Mouse (Mus musculus): Measurements from ENCODE around the gene BC048671. TPM values are rescaled to one million over a fixed set of nuclear protein-coding genes. Genes with fewer than 3 reads are reported as not detected.

Gene BC048671
- total RNA-seq, 2 experiments from 2014 or later: not detected

DNA sequence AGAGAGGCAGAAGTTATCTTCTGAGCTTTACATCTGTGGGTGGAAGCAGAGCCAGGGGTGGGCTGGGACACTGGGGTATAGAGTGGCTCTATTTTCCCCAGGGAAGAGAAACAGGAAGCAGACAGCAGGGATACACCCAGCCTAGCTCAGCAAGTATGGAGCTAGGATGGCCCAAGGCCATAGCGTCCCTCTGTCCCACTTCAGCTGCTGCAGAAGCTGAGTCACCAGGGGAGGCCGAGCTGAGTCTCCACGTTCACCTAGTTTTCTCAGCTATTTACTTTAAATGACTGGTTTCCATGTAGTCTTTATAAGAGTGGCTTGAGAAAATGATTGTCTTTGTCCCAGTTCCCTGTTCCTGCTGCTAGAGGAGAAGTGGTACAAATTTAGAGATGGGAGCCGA lies 47.5 kb downstream of the BC048671 start:
- ATAC-seq (replicated peaks; ENCODE audit: poor library complexity, severe bottlenecking): no peak

DNA sequence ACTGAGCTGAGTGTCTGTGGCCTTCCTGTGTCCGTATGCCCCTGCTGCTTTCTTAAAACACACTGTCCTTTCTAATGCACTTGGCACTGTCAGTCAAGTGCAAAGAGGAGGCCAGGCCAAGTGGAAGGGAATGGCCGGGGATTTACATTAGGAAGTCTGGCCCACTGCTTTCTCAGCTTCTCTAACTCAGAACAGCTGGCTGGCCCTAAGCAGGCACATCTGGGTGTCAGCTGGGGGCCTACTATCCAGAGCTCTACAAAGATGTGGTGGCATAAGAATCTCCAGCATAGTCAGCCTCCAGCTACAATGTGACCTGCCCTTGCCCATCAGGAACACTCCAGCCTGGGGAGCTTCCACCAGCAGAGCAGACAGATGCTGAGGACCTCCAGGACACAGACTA lies 49.0 kb downstream of the BC048671 start:
- ATAC-seq (replicated peaks; ENCODE audit: poor library complexity, severe bottlenecking): no peak

Other genes with a start within 250 kb of the BC048671 start
- gene Vmn1r49, start 222.7 kb upstream of the BC048671 start, total RNA-seq (2014; fragmentation: Nextera tagmentation): not detected in 2 replicates
- not detected in 2 replicates for gene Vmn1r49, start 222.7 kb upstream of the BC048671 start, total RNA-seq (2017)
- gene Vmn1r50, start 199.8 kb upstream of the BC048671 start, total RNA-seq (2014; fragmentation: Nextera tagmentation): not detected in 2 replicates
- not detected in 2 replicates for gene Vmn1r50, start 199.8 kb upstream of the BC048671 start, total RNA-seq (2017)
- gene Vmn1r51, start 178.6 kb upstream of the BC048671 start, total RNA-seq (2014; fragmentation: Nextera tagmentation): not detected in 2 replicates
- gene Vmn1r51, start 178.6 kb upstream of the BC048671 start, total RNA-seq (2017): not detected in 2 replicates
- gene Vmn1r52, start 126.4 kb upstream of the BC048671 start, total RNA-seq (2014; fragmentation: Nextera tagmentation): not detected in 2 replicates
- not detected in 2 replicates for gene Vmn1r52, start 126.4 kb upstream of the BC048671 start, total RNA-seq (2017)
- gene V1ra8, start 98.4 kb upstream of the BC048671 start, total RNA-seq (2014; fragmentation: Nextera tagmentation): not detected in 2 replicates
- not detected in 2 replicates for gene V1ra8, start 98.4 kb upstream of the BC048671 start, total RNA-seq (2017)
- gene Vmn1r53, start 76.8 kb upstream of the BC048671 start, total RNA-seq (2014; fragmentation: Nextera tagmentation): not detected in 2 replicates
- gene Vmn1r53, start 76.8 kb upstream of the BC048671 start, total RNA-seq (2017): not detected in 2 replicates
- not detected in 2 replicates for gene Vmn1r54, start 54.9 kb upstream of the BC048671 start, total RNA-seq (2014; fragmentation: Nextera tagmentation)
- gene Vmn1r54, start 54.9 kb upstream of the BC048671 start, total RNA-seq (2017): not detected in 2 replicates
- 11.5 and 16.0 TPM in 2 replicates for gene Chst13, start 24.0 kb downstream of the BC048671 start, total RNA-seq (2014; fragmentation: Nextera tagmentation)
- 15.9 and 19.9 TPM in 2 replicates for gene Chst13, start 24.0 kb downstream of the BC048671 start, total RNA-seq (2017)
- not detected in 2 replicates for gene Uroc1, start 32.1 kb downstream of the BC048671 start, total RNA-seq (2014; fragmentation: Nextera tagmentation)
- not detected in 2 replicates for gene Uroc1, start 32.1 kb downstream of the BC048671 start, total RNA-seq (2017)
- 13.3 and 14.0 TPM in 2 replicates for gene Zxdc, start 68.3 kb downstream of the BC048671 start, total RNA-seq (2014; fragmentation: Nextera tagmentation)
- gene Zxdc, start 68.3 kb downstream of the BC048671 start, total RNA-seq (2017): 11.5 and 12.6 TPM in 2 replicates
- not detected in 2 replicates for gene Cfap100, start 127.6 kb downstream of the BC048671 start, total RNA-seq (2014; fragmentation: Nextera tagmentation)
- not detected in 2 replicates for gene Cfap100, start 127.6 kb downstream of the BC048671 start, total RNA-seq (2017)
- gene Klf15, start 161.4 kb downstream of the BC048671 start, total RNA-seq (2014; fragmentation: Nextera tagmentation): not detected in 2 replicates
- gene Klf15, start 161.4 kb downstream of the BC048671 start, total RNA-seq (2017): not detected in 2 replicates
- gene Aldh1l1, start 185.2 kb downstream of the BC048671 start, total RNA-seq (2014; fragmentation: Nextera tagmentation): 4.0 and 9.5 TPM in 2 replicates
- gene Aldh1l1, start 185.2 kb downstream of the BC048671 start, total RNA-seq (2017): 2.6 and 2.8 TPM in 2 replicates

Data from granulocyte monocyte progenitor cell, adult 5-6 weeks (primary cell).